Mouse (Mus musculus) stomach, embryonic 14.5 days (tissue): Measurements from ENCODE around the gene Fam102a. TPM values are rescaled to one million over a fixed set of nuclear protein-coding genes. Genes with fewer than 3 reads are reported as not detected.
A peak's percentile ranks its signal among the peaks of the same experiment; 100 is the strongest.

Experiments used
- ATAC-seq: fragments of 200-750 bp; cut with Nextera tagmentation; 2 replicates; pipeline ENCODE4 v1.8.0; 2017; ENCODE audit warnings: low read depth, moderate TSS enrichment; ENCODE audit not compliant: insufficient number of reproducible peaks, insufficient read depth, low FRiP score
- H3K27ac ChIP-seq: fragments of 300-500 bp; sonication (generic); 2 replicates; pipeline ENCODE4 v1.5.1; 2014; ENCODE audit warnings: mild to moderate bottlenecking, low read length, moderate library complexity, mixed read lengths
- H3K27me3 ChIP-seq: fragments of 300-500 bp; sonication (generic); 2 replicates; pipeline ENCODE4 v1.6.1; 2014; ENCODE audit warnings: low read length, control low read depth, mixed read lengths; ENCODE audit not compliant: control insufficient read depth, insufficient read depth
- H3K36me3 ChIP-seq: fragments of 300-500 bp; sonication (generic); 2 replicates; pipeline ENCODE4 v1.6.1; 2014; ENCODE audit warnings: mild to moderate bottlenecking, control low read depth, low read length, moderate library complexity, mixed read lengths; ENCODE audit not compliant: control insufficient read depth, insufficient read depth
- H3K4me1 ChIP-seq: fragments of 300-500 bp; sonication (generic); 2 replicates; pipeline ENCODE4 v1.6.1; 2014; ENCODE audit warnings: low read length, control low read depth, mixed read lengths; ENCODE audit not compliant: control insufficient read depth, insufficient read depth
- H3K4me2 ChIP-seq: fragments of 300-500 bp; sonication (generic); replicated peaks from 2 replicates; pipeline ENCODE4 v1.6.1; 2014; ENCODE audit warnings: low read depth, low read length, control low read depth
- H3K4me3 ChIP-seq: fragments of 300-500 bp; sonication (generic); 2 replicates; pipeline ENCODE4 v1.5.1; 2014; ENCODE audit warnings: low read depth, low read length, control low read depth
- H3K9ac ChIP-seq: fragments of 300-500 bp; sonication (generic); replicated peaks from 2 replicates; pipeline ENCODE4 v1.6.1; 2014; ENCODE audit warnings: low read depth, mild to moderate bottlenecking, control low read depth, low read length, moderate library complexity, mixed read lengths
- H3K9me3 ChIP-seq: fragments of 300-500 bp; sonication (generic); 2 replicates; pipeline ENCODE4 v1.6.1; 2016; ENCODE audit warnings: low read depth, low read length, control low read depth; ENCODE audit not compliant: control insufficient read depth
- WGBS: fragments of 180-500 bp; shearing (Covaris S2); extraction: QIAGEN DNeasy Blood & Tissue Kit; methylation state at CpG from one replicate; pipeline ENCODE4 v1.1.7; 2014; 5-methylcytosine and 5-hydroxymethylcytosine counted together
- polyA plus RNA-seq: library from polyadenylated mRNA; unstranded; fragments of >200 nt; fragmentation: Nextera tagmentation; extraction: Ambion mirVana; gene quantifications from 2 replicates; pipeline ENCODE4 v1.2.1, GENCODE M21; 2014

The Fam102a gene
- polyA plus RNA-seq, 1 experiment from 2014 or later, result 10.6 TPM

DNA sequence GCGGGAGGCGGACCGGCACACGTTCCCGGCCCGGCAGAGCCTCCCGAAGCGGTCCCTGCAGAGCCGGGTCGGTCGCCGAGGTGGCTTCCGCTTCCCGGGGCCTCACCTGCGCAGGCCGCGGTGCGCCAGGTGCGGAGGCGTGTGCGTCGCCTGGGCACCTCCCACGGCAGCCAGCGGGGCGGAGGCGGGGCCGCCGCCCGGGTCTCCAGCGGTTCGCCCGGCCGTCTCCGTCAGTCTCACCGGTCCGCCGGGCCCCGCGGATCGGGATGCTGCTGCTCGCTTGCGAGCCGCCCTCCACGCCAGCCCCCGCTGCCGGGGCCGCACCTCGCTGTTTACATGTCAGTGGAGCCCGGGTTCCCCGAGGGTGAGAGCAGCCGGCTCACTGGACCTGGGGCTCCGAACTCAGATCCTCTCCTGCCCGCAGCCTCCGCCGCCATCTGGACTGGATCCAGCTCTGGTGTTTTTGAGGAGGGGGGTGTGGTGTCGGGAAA is 414 bp downstream of the Fam102a start:
- H3K27me3 ChIP-seq, result no peaks in the 10 kb centered on the region
- peak overlapping the region; percentile 89 for H3K9ac ChIP-seq
- WGBS, result under 1% methylated on average over 52 of the region's 56 CpGs
- peak overlapping the region; percentile 95 for H3K27ac ChIP-seq
- H3K9me3 ChIP-seq, result no peaks in the 10 kb centered on the region
- peak overlapping the region; percentile 84 for H3K4me3 ChIP-seq
- peaks cover 39% of the 10 kb centered on the region for H3K4me1 ChIP-seq
- H3K4me2 ChIP-seq, result peak overlapping the region; percentile 78
- ATAC-seq, result peak; percentile 71
- H3K36me3 ChIP-seq, result no peaks in the 10 kb centered on the region

DNA sequence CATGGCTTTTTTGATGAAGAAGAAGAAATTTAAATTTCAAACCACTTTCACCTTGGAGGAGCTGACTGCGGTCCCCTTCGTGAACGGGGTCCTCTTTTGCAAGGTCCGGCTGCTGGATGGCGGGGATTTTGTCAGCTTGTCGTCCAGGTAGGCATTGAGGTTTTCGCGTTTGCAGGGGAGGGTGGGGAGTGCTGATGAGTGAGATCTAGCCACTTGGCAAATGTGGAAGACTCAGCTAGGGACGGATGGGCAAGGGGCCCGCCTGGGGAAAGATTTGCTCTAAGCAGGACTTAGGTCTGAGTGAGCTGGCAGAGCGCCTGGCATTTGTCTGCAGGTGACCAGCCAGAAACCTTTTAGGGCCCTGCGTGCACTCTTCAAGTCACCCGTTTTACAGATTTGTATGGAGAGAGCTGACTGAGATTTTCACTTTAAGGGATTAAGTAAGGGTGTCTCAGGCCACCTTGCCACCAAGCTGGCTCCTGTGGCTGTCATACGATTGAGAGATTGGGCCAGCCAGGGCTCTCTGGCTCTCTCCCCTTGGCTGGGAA is 1.0 kb downstream of the Fam102a start:
- Histone ChIP-seq H3K9ac (peak overlapping the region; percentile 89), H3K27me3 (no peaks in the 10 kb centered on the region), H3K4me3 (peak overlapping the region; percentile 84), H3K4me1 (peaks cover 39% of the 10 kb centered on the region), H3K4me2 (peak overlapping the region; percentile 78), H3K27ac (peak overlapping the region; percentile 64; the same call in 1 of the 2 replicates), H3K9me3 (no peaks in the 10 kb centered on the region), H3K36me3 (no peaks in the 10 kb centered on the region)
- 3% methylated on average over 14 of the region's 14 CpGs for whole genome bisulfite sequencing
- no peak for ATAC-seq

DNA sequence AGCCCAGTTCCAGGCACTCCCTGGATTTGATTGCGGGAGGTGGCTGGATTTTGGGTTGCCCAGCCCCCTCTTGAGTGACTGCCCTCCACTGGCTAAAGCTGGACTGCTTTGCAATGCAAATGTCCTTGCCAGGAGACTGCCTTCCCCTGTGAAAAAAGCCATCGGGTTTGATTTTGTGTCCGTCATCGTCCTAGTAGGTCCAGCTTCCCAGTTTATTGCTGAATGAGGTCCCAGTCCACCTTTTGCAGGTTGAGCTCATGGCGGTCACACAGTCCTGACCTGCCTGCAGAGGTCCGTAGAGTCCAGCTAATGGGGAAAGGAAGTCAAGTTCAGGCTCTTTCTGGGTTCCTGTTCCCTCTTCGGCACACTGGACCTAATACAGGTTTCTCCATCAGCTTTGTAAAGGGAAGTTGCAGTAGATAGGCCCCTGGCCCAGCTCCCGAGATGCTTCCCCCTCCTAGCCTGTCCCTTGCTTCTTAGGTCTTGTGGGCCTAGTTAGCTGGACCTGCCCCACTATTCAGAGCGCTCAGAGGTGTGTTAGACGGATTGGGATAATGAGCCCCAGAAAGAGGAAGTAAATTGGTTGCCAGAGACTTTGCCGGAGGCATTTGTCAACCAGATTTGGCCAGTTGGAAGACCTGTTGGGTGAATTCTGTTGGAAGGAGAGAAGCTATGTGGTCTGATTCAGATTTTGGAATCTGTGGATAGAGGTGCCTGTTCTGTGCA is 1.7 kb downstream of the Fam102a start:
- no peak for ATAC-seq
- H3K36me3 ChIP-seq, result no peaks in the 10 kb centered on the region
- no peaks in the 10 kb centered on the region for H3K9me3 ChIP-seq
- WGBS, result 3% methylated on average over 11 of the region's 11 CpGs
- H3K4me2 ChIP-seq, result peak overlapping the region; percentile 78
- H3K9ac ChIP-seq, result peak overlapping the region; percentile 89
- H3K4me3 ChIP-seq, result peak overlapping the region; percentile 84
- peak overlapping the region; percentile 64 for H3K27ac ChIP-seq
- peaks cover 45% of the 10 kb centered on the region for H3K4me1 ChIP-seq
- H3K27me3 ChIP-seq, result no peaks in the 10 kb centered on the region

DNA sequence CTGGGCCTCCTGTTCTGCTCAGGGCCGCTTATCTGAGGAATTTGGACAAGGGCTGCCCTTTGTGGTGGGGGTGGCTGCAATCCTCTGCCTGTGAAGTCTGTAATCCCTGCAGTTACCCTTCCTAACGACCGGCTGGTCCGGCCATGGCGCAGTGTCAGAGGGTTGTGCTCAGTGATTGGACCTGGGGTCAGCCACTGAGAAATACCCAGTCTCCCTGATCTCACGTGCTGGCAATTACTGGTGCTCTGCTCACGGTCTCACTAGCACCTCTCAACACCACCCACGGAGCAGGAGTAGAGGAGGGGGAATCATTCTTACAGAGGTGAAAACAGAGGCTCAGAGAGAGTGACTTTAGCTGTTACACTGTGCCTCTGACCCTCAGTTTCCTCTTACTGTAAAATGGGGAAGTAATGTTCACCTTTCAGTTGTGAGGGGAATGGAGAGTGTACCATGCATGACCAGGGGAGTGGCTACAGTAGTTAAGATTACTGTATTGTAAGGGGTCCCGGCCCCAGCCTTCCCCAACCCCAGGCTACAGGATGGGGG is 2.3 kb downstream of the Fam102a start:
- peak overlapping the region; percentile 64; the same call in 1 of the 2 replicates for H3K27ac ChIP-seq
- H3K9me3 ChIP-seq, result no peaks in the 10 kb centered on the region
- 13% methylated on average over 9 of the region's 9 CpGs for WGBS

DNA sequence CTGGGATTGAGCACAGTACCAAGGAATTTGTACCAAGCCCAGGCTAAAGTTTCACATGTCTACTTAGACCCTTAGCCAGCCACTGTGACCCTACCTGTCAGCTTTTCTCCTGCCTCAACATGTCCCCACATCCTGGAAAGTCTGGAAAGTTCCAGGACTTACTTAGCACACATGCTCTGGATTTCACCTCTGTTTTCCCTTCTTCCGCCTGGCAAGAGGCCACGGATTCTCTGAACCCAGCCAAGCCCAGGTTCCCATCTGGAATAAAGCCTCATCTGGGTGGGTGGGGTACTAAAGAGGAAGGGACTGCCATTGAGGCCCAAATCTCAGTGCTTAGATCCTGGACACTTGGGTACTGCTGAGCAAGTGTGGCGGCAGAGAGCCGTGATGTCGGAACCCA is 2.8 kb downstream of the Fam102a start:
- WGBS, result 60% methylated on average over 5 of the region's 5 CpGs
- H3K36me3 ChIP-seq, result no peaks in the 10 kb centered on the region
- peak overlapping the region; percentile 78 for H3K4me2 ChIP-seq
- no peak overlapping the region for H3K27ac ChIP-seq
- no peak for ATAC-seq
- H3K27me3 ChIP-seq, result no peaks in the 10 kb centered on the region
- peaks cover 45% of the 10 kb centered on the region for H3K4me1 ChIP-seq
- H3K9ac ChIP-seq, result no peak overlapping the region
- peak overlapping the region; percentile 84; the same call in 1 of the 2 replicates for H3K4me3 ChIP-seq
- H3K9me3 ChIP-seq, result no peaks in the 10 kb centered on the region

More for the DNA sequence above, 2.3 kb downstream of the Fam102a start:
- Histone ChIP-seq H3K4me1 (peaks cover 45% of the 10 kb centered on the region), H3K4me2 (peak overlapping the region; percentile 78), H3K4me3 (peak overlapping the region; percentile 84), H3K36me3 (no peaks in the 10 kb centered on the region), H3K27me3 (no peaks in the 10 kb centered on the region), H3K9ac (peak overlapping the region; percentile 89)
- no peak for ATAC-seq

DNA sequence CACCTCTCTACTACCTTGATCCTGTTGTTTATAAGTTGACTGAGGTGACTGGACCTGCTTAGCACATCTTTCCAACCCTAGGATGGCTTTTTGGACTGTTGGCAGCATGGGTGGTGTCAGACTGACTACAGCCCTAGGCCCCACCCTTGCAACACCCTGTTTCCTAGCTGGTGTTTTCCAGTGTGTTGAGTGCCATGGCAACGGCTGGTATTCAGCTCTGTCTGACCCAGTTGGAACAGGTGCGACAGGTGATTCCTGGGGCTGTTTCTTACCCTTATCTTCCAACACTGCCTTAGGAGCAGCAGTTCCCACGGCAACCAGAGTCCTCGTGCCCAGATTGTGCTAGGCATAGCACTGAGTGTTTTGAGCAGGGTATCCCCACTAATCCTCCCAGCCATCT is 3.3 kb downstream of the Fam102a start:
- Histone ChIP-seq H3K4me1 (peaks cover 45% of the 10 kb centered on the region), H3K4me3 (no peak overlapping the region; the same call in 1 of the 2 replicates), H3K9ac (no peak overlapping the region), H3K4me2 (peak overlapping the region; percentile 78), H3K9me3 (no peaks in the 10 kb centered on the region), H3K36me3 (no peaks in the 10 kb centered on the region), H3K27me3 (no peaks in the 10 kb centered on the region), H3K27ac (no peak overlapping the region)
- ATAC-seq, result no peak
- 50% methylated on average over 4 of the region's 4 CpGs for WGBS

DNA sequence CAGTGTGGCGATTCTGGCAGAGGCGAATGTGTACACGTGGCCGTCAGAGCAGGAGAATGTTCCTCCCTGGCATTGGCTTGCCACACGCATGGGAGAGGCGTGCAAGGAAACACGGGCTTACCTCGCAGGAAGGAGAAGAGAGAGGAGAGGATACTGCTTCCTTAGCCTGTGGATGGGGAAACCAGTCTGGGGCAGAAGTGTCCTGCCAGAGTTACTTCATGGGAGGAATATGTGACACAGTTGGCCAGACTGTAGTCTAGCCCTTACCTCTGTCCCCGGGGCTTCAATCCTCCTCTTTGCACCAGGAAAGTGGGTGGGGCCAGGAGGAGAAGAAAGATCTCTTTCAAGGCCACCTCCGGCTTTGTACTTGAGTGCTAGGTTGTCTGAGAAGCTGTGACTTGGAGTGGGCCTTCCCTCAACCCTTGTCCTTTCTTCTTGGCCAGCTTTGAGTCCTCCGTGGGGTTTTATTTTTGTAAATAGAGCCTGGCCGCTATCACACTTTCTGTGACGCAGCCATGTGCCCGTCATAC is 4.4 kb downstream of the Fam102a start:
- Histone ChIP-seq H3K4me1 (peaks cover 40% of the 10 kb centered on the region), H3K4me3 (no peak overlapping the region), H3K27me3 (no peaks in the 10 kb centered on the region), H3K9me3 (no peaks in the 10 kb centered on the region), H3K4me2 (peak overlapping the region; percentile 78), H3K36me3 (no peaks in the 10 kb centered on the region), H3K9ac (no peak overlapping the region; the same call in 1 of the 2 replicates), H3K27ac (no peak overlapping the region)
- WGBS, result 65% methylated on average over 14 of the region's 14 CpGs
- no peak for ATAC-seq

DNA sequence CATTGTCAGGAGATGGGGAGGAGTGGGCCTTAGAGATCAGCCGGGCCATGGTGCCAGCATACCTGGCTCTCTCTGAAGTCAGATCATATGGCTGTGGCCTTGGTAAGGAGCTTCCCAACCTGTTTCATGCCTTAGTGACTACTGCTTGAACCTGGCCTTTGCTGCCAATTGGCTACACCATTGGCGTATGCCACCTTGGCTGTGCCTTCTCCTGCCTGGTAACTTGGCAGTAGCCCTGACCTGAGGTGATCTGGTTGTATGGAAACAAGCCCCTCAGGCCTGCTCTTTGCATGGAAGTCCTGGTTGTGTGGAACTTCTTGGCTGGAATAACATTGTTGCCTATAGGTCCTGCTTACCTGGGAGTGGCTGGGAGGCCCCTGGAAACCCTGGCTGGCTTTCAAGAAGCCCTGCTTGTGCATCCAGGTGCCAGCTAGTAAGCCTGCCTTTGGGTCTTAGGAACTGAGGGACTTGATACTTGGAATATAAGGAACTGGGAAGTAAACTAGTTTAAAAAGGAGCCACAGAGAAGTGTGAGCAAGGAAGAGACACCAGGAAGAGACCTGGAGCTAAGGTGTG is 6.3 kb downstream of the Fam102a start:
- H3K4me3 ChIP-seq, result no peak overlapping the region
- no peaks in the 10 kb centered on the region for H3K36me3 ChIP-seq
- no peaks in the 10 kb centered on the region for H3K9me3 ChIP-seq
- H3K9ac ChIP-seq, result no peak overlapping the region
- H3K4me2 ChIP-seq, result no peak overlapping the region
- no peaks in the 10 kb centered on the region for H3K27me3 ChIP-seq
- peaks cover 38% of the 10 kb centered on the region for H3K4me1 ChIP-seq
- 88% methylated on average over 2 of the region's 2 CpGs for WGBS
- no peak for ATAC-seq
- no peak overlapping the region for H3K27ac ChIP-seq
